Mouse (Mus musculus): ENCODE measurements around the gene Cxcl1.
"Not testable (repeated sequence)": the region's sequence is repeated elsewhere in the genome, so short reads cannot be mapped to it uniquely, and the experiment has no call there.

The Cxcl1 gene

GRCm38 (mm10) chr5:90890519-90891463 is at the start of gene Cxcl1:
Gene Cxcl1 (plus strand): TSS chr5:90891241.
- DNase-seq (ENCODE audit: low read depth in 2 of 2, low spot score in 2 of 2): no peak

GRCm38 (mm10) chr5:90843891-90844290 is 47.1 kb upstream of the Cxcl1 start:
- DNase-seq (ENCODE audit: low read depth in 2 of 2, low spot score in 2 of 2): no peak

- DNase-seq (ENCODE audit: low read depth in 2 of 2, low spot score in 2 of 2): not testable (repeated sequence)
These were observed 40.9 kb upstream of the Cxcl1 start for GRCm38 (mm10) chr5:90850096-90850495.

- DNase-seq (ENCODE audit: low read depth in 2 of 2, low spot score in 2 of 2): not testable (repeated sequence)
These were observed 39.6 kb upstream of the Cxcl1 start for GRCm38 (mm10) chr5:90851391-90851790.

GRCm38 (mm10) chr5:90853206-90853605 is 37.8 kb upstream of the Cxcl1 start:
- DNase-seq (ENCODE audit: low read depth in 2 of 2, low spot score in 2 of 2): no peak

- no peak for DNase-seq (ENCODE audit: low read depth in 2 of 2, low spot score in 2 of 2)
These were observed 35.5 kb upstream of the Cxcl1 start for GRCm38 (mm10) chr5:90855308-90856230.

- no peak for DNase-seq (ENCODE audit: low read depth in 2 of 2, low spot score in 2 of 2)
These were observed 33.6 kb upstream of the Cxcl1 start for GRCm38 (mm10) chr5:90857463-90857862.

- no peak for DNase-seq (ENCODE audit: low read depth in 2 of 2, low spot score in 2 of 2)
These were observed 32.6 kb upstream of the Cxcl1 start for GRCm38 (mm10) chr5:90858429-90858828.

- DNase-seq (ENCODE audit: low read depth in 2 of 2, low spot score in 2 of 2): no peak
These were observed 32.0 kb upstream of the Cxcl1 start for GRCm38 (mm10) chr5:90859031-90859430.

GRCm38 (mm10) chr5:90861876-90862375 is 29.1 kb upstream of the Cxcl1 start:
- DNase-seq (ENCODE audit: low read depth in 2 of 2, low spot score in 2 of 2): no peak

GRCm38 (mm10) chr5:90866770-90867169 is 24.3 kb upstream of the Cxcl1 start:
- DNase-seq (ENCODE audit: low read depth in 2 of 2, low spot score in 2 of 2): no peak

- DNase-seq (ENCODE audit: low read depth in 2 of 2, low spot score in 2 of 2): no peak
These were observed 18.7 kb upstream of the Cxcl1 start for GRCm38 (mm10) chr5:90872377-90872776.

- DNase-seq (ENCODE audit: low read depth in 2 of 2, low spot score in 2 of 2): no peak
These were observed 15.0 kb upstream of the Cxcl1 start for GRCm38 (mm10) chr5:90876045-90876444.

- DNase-seq (ENCODE audit: low read depth in 2 of 2, low spot score in 2 of 2): no peak
These were observed 14.4 kb upstream of the Cxcl1 start for GRCm38 (mm10) chr5:90876471-90877172.

- DNase-seq (ENCODE audit: low read depth in 2 of 2, low spot score in 2 of 2): no peak
These were observed 13.9 kb upstream of the Cxcl1 start for GRCm38 (mm10) chr5:90877173-90877512.

- DNase-seq (ENCODE audit: low read depth in 2 of 2, low spot score in 2 of 2): no peak
These were observed 11.6 kb upstream of the Cxcl1 start for GRCm38 (mm10) chr5:90879307-90880014.

GRCm38 (mm10) chr5:90880335-90880850 is 10.6 kb upstream of the Cxcl1 start:
- no peak for DNase-seq (ENCODE audit: low read depth in 2 of 2, low spot score in 2 of 2)

GRCm38 (mm10) chr5:90881021-90881420 is 10.0 kb upstream of the Cxcl1 start:
- DNase-seq (ENCODE audit: low read depth in 2 of 2, low spot score in 2 of 2): no peak

- DNase-seq (ENCODE audit: low read depth in 2 of 2, low spot score in 2 of 2): no peak
These were observed 9.4 kb upstream of the Cxcl1 start for GRCm38 (mm10) chr5:90881682-90882081.

- DNase-seq (ENCODE audit: low read depth in 2 of 2, low spot score in 2 of 2): no peak
These were observed 8.9 kb upstream of the Cxcl1 start for GRCm38 (mm10) chr5:90882146-90882545.

All from CD8-positive naive resting alpha-beta T cell, adult 2 months (primary cell).